Mouse (Mus musculus) liver, postnatal 0 days (tissue): ENCODE data around the gene Gpbar1.

Experiments used
- CTCF ChIP-seq: sonication (generic); IDR thresholded peaks from 2 replicates; pipeline ENCODE4 v1.5.1; 2016; ENCODE audit warnings: antibody characterized with exemption, low read depth
- EP300 ChIP-seq: IDR thresholded peaks from 2 replicates; pipeline ENCODE4 v1.6.1; 2016; ENCODE audit warnings: antibody characterized with exemption, low read depth, mild to moderate bottlenecking

GRCm38 (mm10) chr1:74229942-74230341 lies 48.4 kb upstream of the Gpbar1 start:
- TF ChIP-seq CTCF (no peak), EP300 (no peak)
